Mouse (Mus musculus): ENCODE results near the gene Wdcp. TPM values are rescaled to one million over a fixed set of nuclear protein-coding genes. Genes with fewer than 3 reads are reported as not detected.

Gene Wdcp
- polyA plus RNA-seq, 1 experiment from 2014 or later, result 17.8 TPM

GRCm38 (mm10) chr12:4888739-4889138 is 45.6 kb downstream of the Wdcp start:
- H3K9ac ChIP-seq (replicated peaks; ENCODE audit: low read depth, low read length), result no peak overlapping the region
- no peaks in the 10 kb centered on the region; the same call in 1 of the 2 replicates for H3K36me3 ChIP-seq (ENCODE audit: control insufficient read depth, insufficient read depth, low read length)
- H3K9me3 ChIP-seq (ENCODE audit: control insufficient read depth, low read depth, low read length), result no peaks in the 10 kb centered on the region
- no peak overlapping the region for H3K4me2 ChIP-seq (replicated peaks; ENCODE audit: low read depth, low read length)
- no peak overlapping the region for H3K27ac ChIP-seq (ENCODE audit: low read length)
- H3K27me3 ChIP-seq (ENCODE audit: control insufficient read depth, insufficient read depth, low read length), result no peaks in the 10 kb centered on the region
- no peaks in the 10 kb centered on the region for H3K4me1 ChIP-seq (ENCODE audit: control insufficient read depth, insufficient read depth, low read length)
- no peak overlapping the region for H3K4me3 ChIP-seq (ENCODE audit: low read depth, low read length)
- ATAC-seq (ENCODE audit: insufficient number of reproducible peaks, insufficient read depth, low FRiP score, low read depth), result no peak

- Histone ChIP-seq H3K4me1 (ENCODE audit: control insufficient read depth, insufficient read depth, low read length) (no peaks in the 10 kb centered on the region), H3K36me3 (ENCODE audit: control insufficient read depth, insufficient read depth, low read length) (no peaks in the 10 kb centered on the region; the same call in 1 of the 2 replicates), H3K9ac (replicated peaks; ENCODE audit: low read depth, low read length) (no peak overlapping the region), H3K4me2 (replicated peaks; ENCODE audit: low read depth, low read length) (no peak overlapping the region), H3K9me3 (ENCODE audit: control insufficient read depth, low read depth, low read length) (no peaks in the 10 kb centered on the region), H3K4me3 (ENCODE audit: low read depth, low read length) (no peak overlapping the region), H3K27me3 (ENCODE audit: control insufficient read depth, insufficient read depth, low read length) (no peaks in the 10 kb centered on the region), H3K27ac (ENCODE audit: low read length) (no peak overlapping the region)
- WGBS, result 94% methylated on average over 2 of the region's 2 CpGs
- ATAC-seq (ENCODE audit: insufficient number of reproducible peaks, insufficient read depth, low FRiP score, low read depth), result no peak
Observed at GRCm38 (mm10) chr12:4889251-4889650, 46.1 kb downstream of the Wdcp start.

DNA sequence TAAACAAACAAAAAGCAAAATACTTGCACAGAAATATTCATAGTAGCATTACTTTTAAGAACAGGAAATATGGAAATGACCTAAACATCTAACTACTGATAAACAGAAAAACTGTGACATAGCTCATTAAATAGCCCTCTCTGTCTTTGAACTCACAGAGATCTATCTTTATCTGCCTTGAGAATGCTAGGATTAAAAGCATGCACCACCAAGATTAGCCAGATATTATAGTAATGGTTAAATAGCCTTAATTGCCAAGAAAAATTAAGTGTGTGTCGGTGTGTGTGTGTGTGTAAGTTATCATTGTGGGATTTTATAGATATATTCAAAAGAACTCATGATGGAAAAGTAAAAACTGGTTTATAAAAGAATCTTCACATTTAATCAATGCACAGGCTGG is 46.8 kb downstream of the Wdcp start:
- Histone ChIP-seq H3K9ac (replicated peaks; ENCODE audit: low read depth, low read length) (no peak overlapping the region), H3K9me3 (ENCODE audit: control insufficient read depth, low read depth, low read length) (no peaks in the 10 kb centered on the region), H3K36me3 (ENCODE audit: control insufficient read depth, insufficient read depth, low read length) (no peaks in the 10 kb centered on the region; the same call in 1 of the 2 replicates), H3K27me3 (ENCODE audit: control insufficient read depth, insufficient read depth, low read length) (no peaks in the 10 kb centered on the region), H3K27ac (ENCODE audit: low read length) (no peak overlapping the region), H3K4me3 (ENCODE audit: low read depth, low read length) (no peak overlapping the region), H3K4me1 (ENCODE audit: control insufficient read depth, insufficient read depth, low read length) (no peaks in the 10 kb centered on the region), H3K4me2 (replicated peaks; ENCODE audit: low read depth, low read length) (no peak overlapping the region)
- 91% methylated on average over 1 of the region's 1 CpGs for WGBS
- ATAC-seq (ENCODE audit: insufficient number of reproducible peaks, insufficient read depth, low FRiP score, low read depth), result no peak

- Histone ChIP-seq H3K27ac (ENCODE audit: low read length) (no peak overlapping the region), H3K9me3 (ENCODE audit: control insufficient read depth, low read depth, low read length) (no peaks in the 10 kb centered on the region), H3K4me3 (ENCODE audit: low read depth, low read length) (no peak overlapping the region), H3K36me3 (ENCODE audit: control insufficient read depth, insufficient read depth, low read length) (no peaks in the 10 kb centered on the region), H3K27me3 (ENCODE audit: control insufficient read depth, insufficient read depth, low read length) (no peaks in the 10 kb centered on the region), H3K9ac (replicated peaks; ENCODE audit: low read depth, low read length) (no peak overlapping the region), H3K4me2 (replicated peaks; ENCODE audit: low read depth, low read length) (no peak overlapping the region), H3K4me1 (ENCODE audit: control insufficient read depth, insufficient read depth, low read length) (no peaks in the 10 kb centered on the region)
- no peak for ATAC-seq (ENCODE audit: insufficient number of reproducible peaks, insufficient read depth, low FRiP score, low read depth)
- 93% methylated on average over 5 of the region's 5 CpGs for WGBS
Observed at GRCm38 (mm10) chr12:4898024-4898423, 54.9 kb downstream of the Wdcp start.

- H3K9ac ChIP-seq (replicated peaks; ENCODE audit: low read depth, low read length), result no peak overlapping the region
- no peak overlapping the region for H3K27ac ChIP-seq (ENCODE audit: low read length)
- H3K4me3 ChIP-seq (ENCODE audit: low read depth, low read length), result no peak overlapping the region
- no peaks in the 10 kb centered on the region for H3K4me1 ChIP-seq (ENCODE audit: control insufficient read depth, insufficient read depth, low read length)
- no peak overlapping the region for H3K4me2 ChIP-seq (replicated peaks; ENCODE audit: low read depth, low read length)
- H3K36me3 ChIP-seq (ENCODE audit: control insufficient read depth, insufficient read depth, low read length), result no peaks in the 10 kb centered on the region
- no peak for ATAC-seq (ENCODE audit: insufficient number of reproducible peaks, insufficient read depth, low FRiP score, low read depth)
- H3K27me3 ChIP-seq (ENCODE audit: control insufficient read depth, insufficient read depth, low read length), result no peaks in the 10 kb centered on the region
- 80% methylated on average over 7 of the region's 7 CpGs for WGBS
- H3K9me3 ChIP-seq (ENCODE audit: control insufficient read depth, low read depth, low read length), result no peaks in the 10 kb centered on the region
Observed at GRCm38 (mm10) chr12:4905946-4906345, 62.8 kb downstream of the Wdcp start.

- 49% methylated on average over 7 of the region's 7 CpGs for WGBS
- Histone ChIP-seq H3K4me3 (ENCODE audit: low read depth, low read length) (peak overlapping the region; percentile 74), H3K27me3 (ENCODE audit: control insufficient read depth, insufficient read depth, low read length) (no peaks in the 10 kb centered on the region), H3K4me2 (replicated peaks; ENCODE audit: low read depth, low read length) (peak overlapping the region; percentile 74), H3K4me1 (ENCODE audit: control insufficient read depth, insufficient read depth, low read length) (no peaks in the 10 kb centered on the region), H3K9ac (replicated peaks; ENCODE audit: low read depth, low read length) (no peak overlapping the region), H3K36me3 (ENCODE audit: control insufficient read depth, insufficient read depth, low read length) (no peaks in the 10 kb centered on the region), H3K9me3 (ENCODE audit: control insufficient read depth, low read depth, low read length) (no peaks in the 10 kb centered on the region), H3K27ac (ENCODE audit: low read length) (no peak overlapping the region)
- ATAC-seq (ENCODE audit: insufficient number of reproducible peaks, insufficient read depth, low FRiP score, low read depth), result no peak
Observed at GRCm38 (mm10) chr12:4906476-4906875, 63.4 kb downstream of the Wdcp start.

DNA sequence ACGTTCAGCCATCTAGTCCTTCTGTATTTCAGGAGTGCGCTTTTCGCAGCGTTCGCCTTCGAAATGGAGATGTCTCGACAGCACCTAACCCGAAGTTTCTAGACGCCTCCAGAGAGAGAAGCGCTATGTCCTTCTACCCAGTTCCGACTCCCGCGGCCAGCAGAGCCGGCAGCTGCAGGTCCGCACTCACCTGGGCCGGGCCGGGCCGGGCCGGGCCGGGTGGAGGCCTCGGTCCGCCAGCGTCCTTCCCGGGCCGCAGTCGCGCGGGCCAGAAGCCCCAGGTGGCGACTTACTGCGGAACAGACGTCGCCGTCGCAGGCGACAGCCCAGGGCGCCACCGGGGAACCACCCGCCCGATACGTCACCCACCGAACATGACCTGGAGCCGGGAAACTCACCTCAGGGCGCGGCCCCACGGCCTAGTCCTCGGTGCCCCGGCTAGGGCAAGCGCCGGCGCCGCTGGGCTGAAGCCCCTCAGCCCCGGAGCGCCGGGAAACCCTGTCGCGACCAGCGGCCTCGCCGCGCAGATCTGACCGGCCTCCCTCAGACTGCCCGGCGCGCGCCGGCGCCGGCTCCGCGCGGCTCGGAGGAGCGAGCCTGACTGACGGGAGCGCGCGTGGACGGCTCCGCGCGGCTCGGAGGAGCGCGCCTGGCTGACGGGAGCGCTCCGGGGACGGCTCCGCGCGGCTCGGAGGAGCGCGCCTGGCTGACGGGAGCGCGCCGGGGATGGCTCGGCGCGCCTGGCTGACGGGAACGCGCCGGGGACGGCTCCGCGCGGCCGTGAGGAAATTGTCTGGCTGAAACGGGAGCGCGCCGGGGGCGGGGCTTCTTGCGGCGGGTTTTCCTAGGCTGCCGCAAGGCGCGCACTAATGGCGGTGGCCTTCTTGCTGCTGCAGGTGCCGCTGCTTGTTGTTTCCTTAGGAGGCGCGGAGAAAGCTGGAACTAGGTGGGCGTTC is 64.1 kb downstream of the Wdcp start, which contains the start of gene Ubxn2a:
Ubxn2a (minus strand) TSS at position 755 of the 956 bp plus-strand sequence.
- Histone ChIP-seq H3K9me3 (ENCODE audit: control insufficient read depth, low read depth, low read length) (no peaks in the 10 kb centered on the region), H3K36me3 (ENCODE audit: control insufficient read depth, insufficient read depth, low read length) (no peaks in the 10 kb centered on the region), H3K4me1 (ENCODE audit: control insufficient read depth, insufficient read depth, low read length) (no peaks in the 10 kb centered on the region), H3K9ac (replicated peaks; ENCODE audit: low read depth, low read length) (peak within 1 kb of the TSS; percentile 68), H3K4me3 (ENCODE audit: low read depth, low read length) (peak within 1 kb of the TSS; percentile 74), H3K27ac (ENCODE audit: low read length) (peak within 1 kb of the TSS; percentile 68), H3K4me2 (replicated peaks; ENCODE audit: low read depth, low read length) (peak within 1 kb of the TSS; percentile 74), H3K27me3 (ENCODE audit: control insufficient read depth, insufficient read depth, low read length) (no peaks in the 10 kb centered on the region)
- ATAC-seq (ENCODE audit: insufficient number of reproducible peaks, insufficient read depth, low FRiP score, low read depth), result peak; percentile 93
- WGBS, result under 1% methylated on average over 120 of the region's 125 CpGs

DNA sequence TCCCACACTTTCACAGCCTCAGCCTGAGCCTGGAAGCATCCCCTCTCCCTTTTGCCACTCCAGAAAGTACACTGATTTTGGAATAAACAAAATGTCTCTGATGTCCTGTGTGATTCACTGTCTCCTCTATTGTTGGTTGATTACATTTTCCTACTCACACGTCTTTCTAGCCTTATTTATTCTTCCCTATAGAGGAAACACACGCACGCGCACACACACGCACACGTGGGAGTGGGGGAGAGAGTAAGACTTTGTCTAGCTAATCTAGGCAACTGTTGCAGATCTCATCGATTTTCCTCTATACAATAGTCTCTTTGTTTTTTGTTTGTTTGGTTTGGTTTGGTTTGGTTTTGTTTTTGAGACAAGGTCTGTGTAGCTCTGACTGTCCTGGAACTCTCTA is 65.3 kb downstream of the Wdcp start:
- no peak overlapping the region for H3K9ac ChIP-seq (replicated peaks; ENCODE audit: low read depth, low read length)
- no peak overlapping the region for H3K4me2 ChIP-seq (replicated peaks; ENCODE audit: low read depth, low read length)
- H3K9me3 ChIP-seq (ENCODE audit: control insufficient read depth, low read depth, low read length), result no peaks in the 10 kb centered on the region
- no peaks in the 10 kb centered on the region for H3K27me3 ChIP-seq (ENCODE audit: control insufficient read depth, insufficient read depth, low read length)
- WGBS, result 90% methylated on average over 7 of the region's 7 CpGs
- ATAC-seq (ENCODE audit: insufficient number of reproducible peaks, insufficient read depth, low FRiP score, low read depth), result no peak
- H3K27ac ChIP-seq (ENCODE audit: low read length), result no peak overlapping the region
- no peaks in the 10 kb centered on the region for H3K36me3 ChIP-seq (ENCODE audit: control insufficient read depth, insufficient read depth, low read length)
- no peak overlapping the region for H3K4me3 ChIP-seq (ENCODE audit: low read depth, low read length)
- H3K4me1 ChIP-seq (ENCODE audit: control insufficient read depth, insufficient read depth, low read length), result no peaks in the 10 kb centered on the region

Measured in stomach, embryonic 14.5 days (tissue).